Mouse (Mus musculus): ENCODE results near the gene Plcb3.

Plcb3 gene

GRCm38 (mm10) chr19:6940396-6941351, 35.6 kb downstream of the Plcb3 start:
- no peak for DNase-seq (ENCODE audit: low read depth in 1 of 2, low spot score in 2 of 2)

GRCm38 (mm10) chr19:6939106-6940002, 36.9 kb downstream of the Plcb3 start:
- DNase-seq (ENCODE audit: low read depth in 1 of 2, low spot score in 2 of 2): no peak

GRCm38 (mm10) chr19:6937541-6938465, 38.5 kb downstream of the Plcb3 start:
- no peak for DNase-seq (ENCODE audit: low read depth in 1 of 2, low spot score in 2 of 2)

GRCm38 (mm10) chr19:6936299-6936698, 40.0 kb downstream of the Plcb3 start:
- DNase-seq (ENCODE audit: low read depth in 1 of 2, low spot score in 2 of 2): no peak

- no peak for DNase-seq (ENCODE audit: low read depth in 1 of 2, low spot score in 2 of 2)
These were observed 41.9 kb downstream of the Plcb3 start, which contains the start of gene Kcnk4 for GRCm38 (mm10) chr19:6934195-6934977. Gene Kcnk4, minus strand, starts transcription at chr19:6934515.

GRCm38 (mm10) chr19:6933436-6934194, 42.7 kb downstream of the Plcb3 start:
- no peak for DNase-seq (ENCODE audit: low read depth in 1 of 2, low spot score in 2 of 2)

GRCm38 (mm10) chr19:6933102-6933435, 43.2 kb downstream of the Plcb3 start:
- DNase-seq (ENCODE audit: low read depth in 1 of 2, low spot score in 2 of 2): no peak

- no peak for DNase-seq (ENCODE audit: low read depth in 1 of 2, low spot score in 2 of 2)
These were observed 44.3 kb downstream of the Plcb3 start for GRCm38 (mm10) chr19:6932018-6932417.

GRCm38 (mm10) chr19:6931002-6931401, 45.3 kb downstream of the Plcb3 start:
- no peak for DNase-seq (ENCODE audit: low read depth in 1 of 2, low spot score in 2 of 2)

GRCm38 (mm10) chr19:6928080-6928479, 48.2 kb downstream of the Plcb3 start:
- DNase-seq (ENCODE audit: low read depth in 1 of 2, low spot score in 2 of 2): no peak

- DNase-seq (ENCODE audit: low read depth in 1 of 2, low spot score in 2 of 2): no peak
These were observed 49.6 kb downstream of the Plcb3 start for GRCm38 (mm10) chr19:6926559-6927255.

GRCm38 (mm10) chr19:6925611-6926329, 50.5 kb downstream of the Plcb3 start:
- DNase-seq (ENCODE audit: low read depth in 1 of 2, low spot score in 2 of 2): no peak

GRCm38 (mm10) chr19:6925307-6925573, 51.0 kb downstream of the Plcb3 start, which contains the start of gene Catsperz:
Gene Catsperz, minus strand, starts transcription at chr19:6925380.
- no peak for DNase-seq (ENCODE audit: low read depth in 1 of 2, low spot score in 2 of 2)

- peak in 1 of 2 experiments; percentile 73 for DNase-seq (ENCODE audit: low read depth in 1 of 2, low spot score in 2 of 2)
These were observed 51.6 kb downstream of the Plcb3 start for GRCm38 (mm10) chr19:6924461-6925306.

GRCm38 (mm10) chr19:6922901-6923735, 53.2 kb downstream of the Plcb3 start:
- no peak for DNase-seq (ENCODE audit: low read depth in 1 of 2, low spot score in 2 of 2)

All from monocyte, adult 2 months (primary cell).